Mouse (Mus musculus) cerebellum, adult 2 months (tissue): ENCODE data around the gene Tmem170.

ENCODE experiments used
- CTCF ChIP-seq: fragments of 200-500 bp; IDR thresholded peaks from 2 replicates; pipeline ENCODE4 v1.5.1; 2011; ENCODE audit warnings: low read depth, mild to moderate bottlenecking, control low read depth, low read length, moderate library complexity, borderline replicate concordance; ENCODE audit not compliant: insufficient read depth
- POLR2A ChIP-seq: fragments of 200-500 bp; IDR thresholded peaks from 2 replicates; pipeline ENCODE4 v1.6.1; 2011; ENCODE audit warnings: low read length, control low read depth, borderline replicate concordance; ENCODE audit not compliant: insufficient read depth

DNA sequence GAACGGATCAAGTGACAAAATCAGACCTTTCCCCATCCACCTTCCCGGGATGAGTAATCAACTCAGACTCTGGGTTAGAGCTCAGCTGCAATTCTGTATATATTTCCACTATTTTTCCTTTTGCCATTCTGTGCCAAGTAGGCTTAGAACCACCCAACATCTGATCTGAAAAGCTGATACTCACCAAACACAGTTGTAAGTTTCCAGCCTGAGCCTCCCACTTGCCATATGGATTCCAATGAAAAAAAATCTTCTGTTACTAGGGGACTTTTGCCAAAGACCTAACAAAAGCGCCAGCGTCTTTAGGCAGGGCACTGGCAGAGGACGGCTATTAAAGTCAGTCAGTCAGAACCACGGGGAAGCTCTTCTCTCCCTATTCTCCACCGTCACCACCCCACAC is 35.0 kb upstream of the Tmem170 start:
- TF ChIP-seq CTCF (no peak), POLR2A (no peak)
